Mouse (Mus musculus) gastrocnemius, adult 2 months (tissue): Measurements from ENCODE around the gene Cnnm3. TPM values are rescaled to one million over a fixed set of nuclear protein-coding genes. Genes with fewer than 3 reads are reported as not detected.

Experiments
- DNase-seq: peaks from one replicate; pipeline ENCODE4 v3.0.0; 2022
- H3K27ac ChIP-seq: fragments of 200-600 bp; 2 replicates; pipeline ENCODE4 v1.8.1; 2022; ENCODE audit warnings: mild to moderate bottlenecking
- H3K4me3 ChIP-seq: fragments of 200-600 bp; 2 replicates; pipeline ENCODE4 v1.8.1; 2022; ENCODE audit warnings: mild to moderate bottlenecking, moderate library complexity
- CTCF ChIP-seq: fragments of 200-600 bp; IDR thresholded peaks from 2 replicates; pipeline ENCODE4 v1.8.1; 2022; ENCODE audit warnings: antibody characterized with exemption, mild to moderate bottlenecking, moderate library complexity
- intact Hi-C: fragments of 180-260 bp; cut with DNase I; formaldehyde crosslinking; loops from one replicate; pipeline ENCODE4 v1.15.1; 2025
- total RNA-seq, 2 experiments: library from RNA; stranded (reverse); gene quantifications; 2 replicates each; pipeline ENCODE4 v1.2.3; 2021

The Cnnm3 gene
- total RNA-seq, 2 experiments from 2014 or later = 9.7 to 12.0 TPM

DNA sequence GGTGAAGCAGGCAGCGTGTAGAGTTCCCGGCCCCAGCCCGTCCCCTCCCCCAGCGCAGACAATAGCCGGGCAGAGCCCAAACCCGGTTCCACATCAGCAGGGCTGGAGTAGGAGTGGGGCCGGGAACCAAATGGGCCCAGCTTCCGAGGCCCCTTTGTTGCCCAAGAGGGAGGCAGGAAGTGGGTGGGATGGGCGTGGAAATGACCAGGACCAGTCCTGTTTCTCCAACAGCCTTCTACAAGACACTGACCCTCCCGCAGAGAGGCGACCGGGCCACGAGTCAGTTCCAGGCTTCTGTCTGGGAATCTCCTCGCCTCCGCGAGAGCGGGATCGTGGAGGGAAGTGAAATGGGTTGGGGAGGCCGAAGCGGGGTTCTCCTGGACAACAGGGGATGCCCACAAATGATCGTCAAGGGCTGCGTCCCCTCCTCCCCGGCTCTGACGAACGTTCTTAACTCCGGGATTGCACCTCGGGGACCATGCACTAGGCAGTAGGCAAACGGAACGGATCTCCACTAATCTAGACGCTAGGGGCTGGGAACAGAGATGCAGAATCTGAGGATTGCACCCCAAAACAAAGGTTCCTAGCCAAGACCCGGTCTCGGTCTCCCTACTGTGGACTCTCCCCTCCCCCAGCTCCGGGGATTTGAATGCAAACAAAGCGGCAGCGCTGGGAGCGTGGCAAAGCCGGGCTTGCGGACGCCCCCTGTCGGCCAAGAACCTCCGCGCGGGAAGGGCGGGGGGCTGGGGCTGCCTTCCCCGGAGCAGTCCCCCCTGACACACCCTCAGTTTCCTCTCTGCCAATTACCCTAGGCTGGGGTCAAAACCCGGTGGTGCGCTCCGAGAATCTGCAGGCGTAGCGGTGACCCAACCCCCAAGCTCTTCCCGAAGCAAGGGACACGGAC, 45.1 kb downstream of the Cnnm3 start:
- peak overlapping the region; percentile 97 for H3K27ac ChIP-seq
- peak; percentile 99; the same call in 1 of the 2 replicates for TF ChIP-seq CTCF
- peak; percentile 93 for DNase-seq
- peak overlapping the region; percentile 91 for H3K4me3 ChIP-seq
- intact Hi-C loops = no loop called here

DNA sequence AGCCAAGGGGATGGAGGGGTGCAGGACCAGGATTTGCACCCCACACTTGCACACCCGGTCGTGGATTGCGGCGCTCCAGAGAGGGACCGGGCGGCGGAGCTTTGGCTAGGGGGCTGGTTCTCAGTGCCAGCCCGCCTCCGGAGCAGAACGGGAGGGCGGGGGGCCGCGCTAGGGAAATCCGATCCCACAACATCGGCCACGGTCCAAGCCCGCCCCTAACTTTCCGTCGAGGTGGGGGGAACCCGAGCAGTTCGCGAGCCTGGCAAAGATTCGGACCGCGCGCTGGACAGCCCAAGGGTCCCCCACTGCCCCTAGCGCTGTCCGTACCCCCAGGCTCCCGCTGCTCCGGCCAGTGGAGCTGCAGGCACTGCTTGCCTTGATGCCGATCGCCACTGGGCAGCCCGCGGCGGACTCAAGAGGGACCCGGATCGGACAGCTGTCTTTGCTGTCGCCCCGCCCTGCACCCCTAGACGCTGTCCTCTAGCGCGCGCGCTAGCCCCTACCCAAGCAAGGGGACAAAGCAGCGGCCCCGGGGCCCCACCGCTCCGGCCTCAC, 45.9 kb downstream of the Cnnm3 start:
- no peak for TF ChIP-seq CTCF
- Histone ChIP-seq H3K27ac (peak overlapping the region; percentile 97), H3K4me3 (peak overlapping the region; percentile 91)
- intact Hi-C loops = no loop called here
- DNase-seq = peak; percentile 92

DNA sequence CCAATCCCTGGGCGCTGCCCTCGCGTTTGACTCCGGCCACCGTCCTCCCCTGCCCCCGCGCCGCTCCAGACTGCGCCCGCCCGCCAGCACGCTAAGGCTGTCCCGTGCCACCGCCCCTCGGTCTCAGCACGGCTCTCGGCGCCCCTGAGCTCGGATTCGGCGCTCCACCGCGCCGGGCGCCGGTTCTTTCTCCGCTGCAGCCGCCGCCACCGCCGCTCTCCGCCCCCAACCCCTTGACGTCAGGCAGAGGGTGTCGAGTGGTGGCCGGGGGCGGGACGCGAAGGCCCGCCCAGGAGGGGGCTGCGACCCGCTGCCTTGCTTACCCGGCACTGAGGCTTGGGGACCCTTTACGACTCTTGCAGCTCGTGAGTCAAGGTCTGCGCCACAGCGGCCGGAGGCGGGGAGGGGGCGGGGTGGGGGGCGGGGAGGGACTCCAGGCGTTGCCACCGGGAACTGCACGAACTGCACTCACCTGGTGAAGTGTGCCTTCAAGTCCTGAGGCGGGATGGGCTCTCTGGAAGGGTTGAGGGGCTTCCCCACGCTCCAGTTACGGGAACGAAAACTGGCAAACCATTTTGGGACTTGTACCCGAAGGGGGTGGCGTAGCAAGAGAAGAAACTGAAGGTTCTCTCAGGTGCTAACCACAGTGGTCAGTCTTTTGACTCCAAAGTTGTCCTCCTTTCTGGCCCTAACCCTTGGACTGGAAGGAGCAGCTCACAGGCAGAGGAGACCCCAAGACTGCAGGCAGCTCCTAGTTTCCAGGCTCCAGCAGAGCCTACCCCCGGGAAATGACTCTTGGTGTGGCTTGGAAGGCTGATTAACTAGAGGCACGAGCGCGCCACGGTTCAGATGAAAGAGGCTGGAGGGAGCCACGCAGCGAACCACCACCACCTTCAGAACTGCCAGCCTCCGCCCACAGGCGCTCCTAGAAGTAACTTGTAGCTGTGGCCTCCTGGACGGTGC, 46.6 kb downstream of the Cnnm3 start, which contains the start of gene Sema4c:
Gene Sema4c, minus strand, starts transcription at position 319 of the 963 bp plus-strand sequence.
- peak; percentile 86 for DNase-seq
- Histone ChIP-seq H3K27ac (peak within 1 kb of the TSS; percentile 97), H3K4me3 (peak within 1 kb of the TSS; percentile 91)
- TF ChIP-seq CTCF = no peak
- intact Hi-C loops = no loop called here

GRCm38 (mm10) chr1:36559256-36559655, 47.6 kb downstream of the Cnnm3 start:
- peak overlapping the region; percentile 91 for H3K4me3 ChIP-seq
- intact Hi-C loops = no loop called here

GRCm38 (mm10) chr1:36559888-36560287, 48.2 kb downstream of the Cnnm3 start:
- DNase-seq = no peak
- TF ChIP-seq CTCF = no peak
- Histone ChIP-seq H3K27ac (peak overlapping the region; percentile 97), H3K4me3 (no peak overlapping the region)
- intact Hi-C loops = no loop called here

More at GRCm38 (mm10) chr1:36559256-36559655, 47.6 kb downstream of the Cnnm3 start:
- peak overlapping the region; percentile 97 for H3K27ac ChIP-seq
- TF ChIP-seq CTCF = no peak
- DNase-seq = no peak

GRCm38 (mm10) chr1:36560903-36561302, 49.2 kb downstream of the Cnnm3 start:
- no peak for TF ChIP-seq CTCF
- Histone ChIP-seq H3K27ac (peak overlapping the region; percentile 97), H3K4me3 (no peak overlapping the region)
- DNase-seq = peak; percentile 52
- intact Hi-C loops = no loop called here

DNA sequence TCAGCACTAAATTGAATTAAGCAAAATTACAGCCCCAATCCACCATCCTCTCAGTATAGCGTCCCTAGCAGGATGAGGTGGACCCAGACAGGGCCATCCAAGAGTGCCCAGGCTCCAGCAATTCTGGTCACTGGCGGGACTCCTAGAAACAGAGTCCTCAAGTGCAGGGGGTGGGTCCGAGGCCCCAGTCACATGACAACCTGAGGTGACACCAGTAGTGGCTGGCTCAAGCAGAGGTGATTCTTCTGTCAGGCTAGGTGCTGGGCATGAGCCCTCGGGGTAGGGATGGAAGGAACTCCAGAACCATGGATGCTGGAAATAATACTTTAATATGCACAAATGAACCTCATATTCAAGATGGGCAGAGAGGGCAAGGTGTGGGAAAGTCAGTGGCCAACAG, 50.7 kb downstream of the Cnnm3 start:
- TF ChIP-seq CTCF = no peak
- DNase-seq = no peak
- intact Hi-C loops = no loop called here
- Histone ChIP-seq H3K4me3 (no peak overlapping the region), H3K27ac (peak overlapping the region; percentile 97)

- peak overlapping the region; percentile 97 for H3K27ac ChIP-seq
- no peak overlapping the region for H3K4me3 ChIP-seq
- TF ChIP-seq CTCF = peak; percentile 10; the same call in 1 of the 2 replicates
- intact Hi-C loops = no loop called here
- DNase-seq = peak; percentile 63
Measured at GRCm38 (mm10) chr1:36563197-36563596, 51.5 kb downstream of the Cnnm3 start.

- no peak for TF ChIP-seq CTCF
- Histone ChIP-seq H3K27ac (peak overlapping the region; percentile 97), H3K4me3 (no peak overlapping the region)
- intact Hi-C loops = no loop called here
- no peak for DNase-seq
Measured at GRCm38 (mm10) chr1:36563632-36564031, 52.0 kb downstream of the Cnnm3 start.

- no peak for TF ChIP-seq CTCF
Measured at GRCm38 (mm10) chr1:36564101-36564500, 52.4 kb downstream of the Cnnm3 start.

GRCm38 (mm10) chr1:36566425-36566824, 54.8 kb downstream of the Cnnm3 start:
- intact Hi-C loops = no loop called here
- DNase-seq = no peak

More at GRCm38 (mm10) chr1:36564101-36564500, 52.4 kb downstream of the Cnnm3 start:
- DNase-seq = peak; percentile 73
- Histone ChIP-seq H3K4me3 (no peak overlapping the region), H3K27ac (peak overlapping the region; percentile 97)
- intact Hi-C loops = no loop called here

More at GRCm38 (mm10) chr1:36566425-36566824, 54.8 kb downstream of the Cnnm3 start:
- no peak for TF ChIP-seq CTCF
- H3K27ac ChIP-seq = peak overlapping the region; percentile 17
- H3K4me3 ChIP-seq = no peak overlapping the region
